Mouse (Mus musculus) layer of hippocampus, adult 8-10 months (tissue): ENCODE data around the gene Fbp2. TPM values are rescaled to one million over a fixed set of nuclear protein-coding genes. Genes with fewer than 3 reads are reported as not detected.

Source experiments
- DNase-seq, 2 experiments: peaks; one replicate each; pipeline ENCODE4 v3.0.0; 2022; ENCODE audit warnings: low spot score in 2 of 2
- total RNA-seq, 4 experiments: library from RNA; stranded (reverse); gene quantifications; 2 replicates each; pipeline ENCODE4 v1.2.4; 2022

Gene Fbp2
- not detected for total RNA-seq

GRCm38 (mm10) chr13:62857941-62858915, at the start of gene Fbp2:
Gene Fbp2 (minus strand): TSS chr13:62858422.
- DNase-seq = no peak

- DNase-seq = peak in 1 of 2 experiments; percentile 18
Observed at GRCm38 (mm10) chr13:62907527-62908162, 49.4 kb upstream of the Fbp2 start.

GRCm38 (mm10) chr13:62901139-62901538, 42.9 kb upstream of the Fbp2 start:
- DNase-seq = no peak

- peak; percentile 26 for DNase-seq
Observed at GRCm38 (mm10) chr13:62897927-62898646, 39.9 kb upstream of the Fbp2 start.

- DNase-seq = no peak
Observed at GRCm38 (mm10) chr13:62893044-62893842, 35.0 kb upstream of the Fbp2 start.

GRCm38 (mm10) chr13:62889311-62889710, 31.1 kb upstream of the Fbp2 start:
- DNase-seq = no peak

- DNase-seq = no peak
Observed at GRCm38 (mm10) chr13:62887712-62888441, 29.7 kb upstream of the Fbp2 start, which contains the start of gene Fbp1. Gene Fbp1 (minus strand): TSS chr13:62888282.

- DNase-seq = no peak
Observed at GRCm38 (mm10) chr13:62884536-62884935, 26.3 kb upstream of the Fbp2 start.

- DNase-seq = no peak
Observed at GRCm38 (mm10) chr13:62883925-62884324, 25.7 kb upstream of the Fbp2 start.

GRCm38 (mm10) chr13:62883436-62883835, 25.2 kb upstream of the Fbp2 start:
- no peak for DNase-seq

GRCm38 (mm10) chr13:62882856-62883255, 24.6 kb upstream of the Fbp2 start:
- DNase-seq = no peak

- no peak for DNase-seq
Observed at GRCm38 (mm10) chr13:62881336-62881735, 23.1 kb upstream of the Fbp2 start.

- no peak for DNase-seq
Observed at GRCm38 (mm10) chr13:62879831-62880615, 21.8 kb upstream of the Fbp2 start.

GRCm38 (mm10) chr13:62879411-62879810, 21.2 kb upstream of the Fbp2 start:
- no peak for DNase-seq

- DNase-seq = no peak
Observed at GRCm38 (mm10) chr13:62877247-62877646, 19.0 kb upstream of the Fbp2 start.

GRCm38 (mm10) chr13:62876111-62876510, 17.9 kb upstream of the Fbp2 start:
- no peak for DNase-seq

- DNase-seq = no peak
Observed at GRCm38 (mm10) chr13:62872252-62872651, 14.0 kb upstream of the Fbp2 start.

- no peak for DNase-seq
Observed at GRCm38 (mm10) chr13:62870605-62871004, 12.4 kb upstream of the Fbp2 start.

- peak in 1 of 2 experiments; percentile 7 for DNase-seq
Observed at GRCm38 (mm10) chr13:62866817-62867216, 8.6 kb upstream of the Fbp2 start.
